Mouse (Mus musculus) midbrain, embryonic 11.5 days (tissue): ENCODE measurements around the gene Nhs. TPM values are rescaled to one million over a fixed set of nuclear protein-coding genes. Genes with fewer than 3 reads are reported as not detected.

Experiments
- ATAC-seq: fragments of 200-750 bp; cut with Nextera tagmentation; 2 replicates; pipeline ENCODE4 v1.8.0; 2017; ENCODE audit warnings: moderate TSS enrichment, moderate library complexity; ENCODE audit not compliant: low FRiP score
- DNase-seq: peaks from one replicate; pipeline ENCODE4 v3.0.0; 2015; ENCODE audit warnings: low spot score; ENCODE audit errors: missing footprints
- H3K27ac ChIP-seq: fragments of 300-500 bp; sonication (generic); 2 replicates; pipeline ENCODE4 v1.5.1; 2014; ENCODE audit warnings: low read depth, low read length
- H3K27me3 ChIP-seq: fragments of 300-500 bp; sonication (generic); 2 replicates; pipeline ENCODE4 v1.6.1; 2014; ENCODE audit warnings: mild to moderate bottlenecking, low read length, moderate library complexity, mixed read lengths; ENCODE audit not compliant: control insufficient read depth, insufficient read depth
- H3K36me3 ChIP-seq: fragments of 300-500 bp; sonication (generic); 2 replicates; pipeline ENCODE4 v1.6.1; 2014; ENCODE audit warnings: mild to moderate bottlenecking, low read length, moderate library complexity, mixed read lengths; ENCODE audit not compliant: control insufficient read depth, insufficient read depth
- H3K4me1 ChIP-seq: fragments of 300-500 bp; sonication (generic); 2 replicates; pipeline ENCODE4 v1.6.1; 2014; ENCODE audit warnings: low read length; ENCODE audit not compliant: control insufficient read depth, insufficient read depth
- H3K4me2 ChIP-seq: fragments of 300-500 bp; sonication (generic); 2 replicates; pipeline ENCODE4 v1.6.1; 2014; ENCODE audit warnings: mild to moderate bottlenecking, moderate library complexity
- H3K4me3 ChIP-seq: fragments of 300-500 bp; sonication (generic); 2 replicates; pipeline ENCODE4 v1.5.1; 2014; ENCODE audit warnings: low read depth, low read length
- H3K9ac ChIP-seq: fragments of 300-500 bp; sonication (generic); 2 replicates; pipeline ENCODE4 v1.6.1; 2014; ENCODE audit warnings: low read length
- H3K9me3 ChIP-seq: fragments of 300-500 bp; sonication (generic); 2 replicates; pipeline ENCODE4 v1.6.1; 2016; ENCODE audit warnings: low read length; ENCODE audit not compliant: control insufficient read depth
- WGBS: fragments of 180-500 bp; shearing (Covaris S2); extraction: QIAGEN DNeasy Blood & Tissue Kit; methylation state at CpG from one replicate; pipeline ENCODE4 v1.1.7; 2014; 5-methylcytosine and 5-hydroxymethylcytosine counted together
- polyA plus RNA-seq: library from polyadenylated mRNA; unstranded; fragments of >200 nt; fragmentation: Nextera tagmentation; extraction: Ambion mirVana; gene quantifications from 2 replicates; pipeline ENCODE4 v1.2.1, GENCODE M21; 2014

The Nhs gene
- polyA plus RNA-seq, 1 experiment from 2014 or later = 4.4 TPM

DNA sequence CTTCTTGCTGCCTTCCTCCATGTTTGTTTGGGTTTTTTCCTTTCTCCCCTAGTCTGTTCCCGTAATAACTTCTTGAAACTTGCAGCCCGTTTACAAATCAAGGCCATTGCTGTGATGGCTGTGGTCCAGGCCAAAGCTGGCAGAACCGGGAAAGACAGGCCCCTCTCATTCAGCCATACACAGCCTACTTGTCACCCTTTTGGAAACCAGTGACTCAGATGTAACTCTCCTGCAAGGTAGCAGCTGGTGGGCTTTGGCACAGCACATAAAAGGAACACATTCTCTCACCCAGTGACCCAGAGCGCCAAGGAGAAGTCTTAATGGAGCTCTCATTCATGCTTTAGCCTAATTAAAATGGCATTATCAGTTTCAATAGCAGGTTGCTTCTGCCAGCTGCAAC, 72.2 kb downstream of the Nhs start:
- no peaks in the 10 kb centered on the region for H3K9me3 ChIP-seq
- no peak overlapping the region for H3K4me3 ChIP-seq
- ATAC-seq (peak; percentile 62; the same call in 1 of the 2 replicates), DNase-seq (no peak)
- 46% methylated on average over 4 of the region's 4 CpGs for WGBS
- no peak overlapping the region for H3K4me2 ChIP-seq
- no peaks in the 10 kb centered on the region for H3K4me1 ChIP-seq
- H3K9ac ChIP-seq = no peak overlapping the region
- H3K27ac ChIP-seq = no peak overlapping the region
- peaks cover 15% of the 10 kb centered on the region for H3K27me3 ChIP-seq
- no peaks in the 10 kb centered on the region for H3K36me3 ChIP-seq

DNA sequence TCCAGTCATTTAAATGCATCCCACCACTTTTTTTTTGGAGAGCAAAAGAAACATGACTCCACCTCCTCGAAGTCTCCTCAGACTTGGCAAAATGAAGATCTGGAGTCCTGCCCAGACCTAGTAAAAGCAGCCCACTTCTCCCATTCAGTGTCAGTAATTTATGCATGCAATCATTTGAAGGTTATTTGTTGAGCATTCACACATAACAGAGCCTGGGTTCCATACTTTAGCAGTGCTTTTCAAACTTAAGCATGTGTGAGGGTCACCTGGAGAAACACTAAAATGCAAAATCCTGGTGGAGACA, 73.7 kb downstream of the Nhs start:
- Histone ChIP-seq H3K27me3 (peaks cover 14% of the 10 kb centered on the region), H3K9me3 (no peaks in the 10 kb centered on the region), H3K27ac (no peak overlapping the region), H3K36me3 (no peaks in the 10 kb centered on the region), H3K4me3 (no peak overlapping the region), H3K4me1 (no peaks in the 10 kb centered on the region), H3K9ac (no peak overlapping the region), H3K4me2 (no peak overlapping the region)
- DNase-seq = no peak
- WGBS = 78% methylated on average over 1 of the region's 1 CpGs
- no peak for ATAC-seq

DNA sequence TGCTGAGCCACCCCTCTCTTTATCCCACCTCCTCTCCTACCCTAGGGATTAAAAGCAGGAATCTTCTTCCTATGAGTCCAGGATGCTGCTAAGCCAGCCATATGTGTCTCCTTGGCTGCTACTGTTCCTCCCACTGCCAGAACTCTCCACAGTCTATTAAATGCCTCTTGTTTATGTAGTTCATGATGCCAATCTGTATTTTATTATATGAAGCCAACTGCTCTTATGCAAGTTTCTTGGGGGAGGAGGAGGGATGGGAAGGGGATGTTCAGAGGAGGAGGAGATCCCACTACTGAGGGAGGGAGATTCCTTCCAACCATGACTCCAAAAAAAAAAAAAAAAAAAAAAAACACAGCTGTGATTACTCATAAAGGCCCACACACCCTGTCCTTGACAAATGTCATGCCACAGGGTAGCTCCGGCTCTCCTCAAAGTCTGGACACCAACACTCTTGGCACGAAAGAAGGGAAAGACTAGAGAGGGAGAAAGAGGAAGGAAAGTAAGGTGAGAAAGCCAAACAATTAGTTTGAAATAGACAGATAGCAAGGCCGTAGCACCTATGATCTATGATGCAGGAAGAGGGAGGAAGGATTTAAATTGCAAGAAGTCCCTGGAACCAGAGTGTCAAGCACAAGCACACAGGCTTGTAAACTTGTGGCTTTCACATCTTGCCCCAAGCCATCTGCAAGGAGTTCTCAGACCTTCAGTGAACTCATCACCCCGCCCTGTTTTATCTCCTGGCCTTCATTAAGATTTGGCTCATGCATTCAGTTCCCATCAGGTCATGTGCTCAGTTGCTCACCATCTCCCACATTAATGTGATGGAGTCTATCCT, 74.3 kb downstream of the Nhs start:
- Histone ChIP-seq H3K4me3 (no peak overlapping the region), H3K36me3 (no peaks in the 10 kb centered on the region), H3K4me2 (no peak overlapping the region), H3K27me3 (peaks cover 12% of the 10 kb centered on the region), H3K27ac (no peak overlapping the region), H3K9me3 (no peaks in the 10 kb centered on the region), H3K9ac (no peak overlapping the region), H3K4me1 (no peaks in the 10 kb centered on the region)
- 83% methylated on average over 4 of the region's 4 CpGs for WGBS
- ATAC-seq (no peak), DNase-seq (no peak)

DNA sequence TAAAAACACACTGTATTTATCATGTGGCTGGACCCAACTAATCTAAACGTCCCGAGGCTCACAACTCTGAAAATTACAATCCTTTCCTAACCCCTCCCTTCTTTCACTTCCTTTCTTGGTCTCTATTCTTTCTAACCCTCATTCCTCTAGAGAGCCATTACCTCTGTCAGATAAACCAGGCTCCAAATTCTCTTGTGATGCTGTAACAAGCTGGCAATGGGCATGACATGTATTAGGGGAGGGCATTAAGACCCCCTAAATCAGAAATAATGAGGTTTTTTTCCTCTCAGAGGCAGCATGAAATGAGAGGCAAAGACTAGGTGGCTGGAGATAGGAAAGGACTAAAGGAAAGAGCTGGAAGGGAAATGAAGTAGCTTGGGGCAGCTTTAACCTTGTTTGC, 96.4 kb downstream of the Nhs start:
- Histone ChIP-seq H3K9me3 (no peaks in the 10 kb centered on the region), H3K9ac (no peak overlapping the region), H3K27me3 (peaks cover 3% of the 10 kb centered on the region), H3K36me3 (no peaks in the 10 kb centered on the region), H3K4me1 (no peaks in the 10 kb centered on the region), H3K4me2 (no peak overlapping the region), H3K4me3 (no peak overlapping the region), H3K27ac (no peak overlapping the region)
- ATAC-seq (no peak), DNase-seq (no peak)
- WGBS = 79% methylated on average over 2 of the region's 2 CpGs

DNA sequence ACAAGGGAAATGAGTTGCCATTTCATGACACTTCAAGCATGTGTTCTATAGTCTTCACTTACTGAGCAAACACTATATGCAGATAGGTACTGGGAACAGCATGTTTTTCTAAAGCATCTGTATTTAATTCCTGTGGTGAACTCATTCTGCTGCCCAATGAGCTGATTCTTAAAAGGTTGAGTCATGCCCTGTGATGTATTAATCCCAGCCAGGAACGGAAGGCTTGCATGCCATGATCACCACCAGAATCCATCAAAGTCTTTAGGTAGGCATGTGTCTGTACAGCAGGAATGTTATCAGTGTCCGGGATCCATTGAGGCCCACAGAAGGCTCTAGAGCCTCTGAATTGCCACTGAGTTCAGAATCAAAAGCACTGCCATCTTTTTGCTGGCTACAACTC, 103.9 kb downstream of the Nhs start:
- no peak for DNase-seq
- 78% methylated on average over 2 of the region's 2 CpGs for WGBS
- Histone ChIP-seq H3K4me2 (no peak overlapping the region), H3K27me3 (peaks cover 28% of the 10 kb centered on the region), H3K4me3 (no peak overlapping the region), H3K4me1 (no peaks in the 10 kb centered on the region), H3K36me3 (no peaks in the 10 kb centered on the region), H3K27ac (no peak overlapping the region), H3K9ac (no peak overlapping the region), H3K9me3 (no peaks in the 10 kb centered on the region)
- ATAC-seq = no peak

DNA sequence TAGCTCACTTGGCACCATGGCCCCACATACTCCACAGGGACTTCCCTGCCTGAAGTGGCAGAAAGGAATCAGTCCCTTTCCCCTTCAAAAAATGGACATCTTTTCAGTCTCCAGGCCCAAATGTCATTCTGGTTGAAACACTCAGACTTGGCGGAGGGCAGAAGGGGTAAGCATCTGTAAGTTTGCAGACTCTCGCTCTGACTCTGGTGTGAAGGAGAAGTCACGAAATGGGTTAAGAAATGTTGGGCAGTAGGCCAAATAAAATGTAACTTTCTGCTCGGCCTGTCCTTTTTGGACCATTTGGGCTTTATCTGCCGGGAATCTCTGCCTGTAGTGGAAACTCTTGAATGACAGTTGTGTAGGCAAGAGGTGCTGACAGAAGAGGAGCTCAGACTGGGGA, 106.0 kb downstream of the Nhs start:
- peaks cover 31% of the 10 kb centered on the region for H3K27me3 ChIP-seq
- DNase-seq = no peak
- no peak overlapping the region for H3K4me2 ChIP-seq
- no peaks in the 10 kb centered on the region for H3K36me3 ChIP-seq
- ATAC-seq = no peak
- no peaks in the 10 kb centered on the region for H3K4me1 ChIP-seq
- 88% methylated on average over 5 of the region's 5 CpGs for WGBS
- H3K4me3 ChIP-seq = no peak overlapping the region
- no peak overlapping the region for H3K9ac ChIP-seq
- H3K27ac ChIP-seq = no peak overlapping the region
- no peaks in the 10 kb centered on the region for H3K9me3 ChIP-seq

DNA sequence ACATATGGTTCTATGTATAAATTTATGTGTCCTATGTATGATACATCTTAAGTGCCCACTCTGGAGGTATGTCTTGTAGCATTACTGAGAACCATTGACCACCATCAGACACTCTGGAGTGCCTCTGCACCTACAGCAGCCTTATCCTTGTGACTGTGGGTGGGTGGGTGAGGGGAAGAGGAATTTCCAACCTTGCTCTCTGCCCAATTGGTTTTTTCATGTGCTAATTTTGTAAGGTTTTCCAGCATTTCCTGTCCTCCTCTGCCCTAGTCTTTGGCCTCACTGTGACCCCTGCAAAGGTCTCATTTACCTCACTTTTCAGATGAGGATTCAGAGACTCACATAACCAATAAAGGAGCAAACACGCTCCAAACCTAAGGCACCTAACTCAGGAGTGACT, 107.0 kb downstream of the Nhs start:
- WGBS = 91% methylated on average over 1 of the region's 1 CpGs
- DNase-seq (no peak), ATAC-seq (no peak)
- Histone ChIP-seq H3K27ac (no peak overlapping the region), H3K4me3 (no peak overlapping the region), H3K27me3 (peaks cover 31% of the 10 kb centered on the region), H3K9me3 (no peaks in the 10 kb centered on the region), H3K36me3 (no peaks in the 10 kb centered on the region), H3K4me1 (no peaks in the 10 kb centered on the region), H3K9ac (no peak overlapping the region), H3K4me2 (no peak overlapping the region)

DNA sequence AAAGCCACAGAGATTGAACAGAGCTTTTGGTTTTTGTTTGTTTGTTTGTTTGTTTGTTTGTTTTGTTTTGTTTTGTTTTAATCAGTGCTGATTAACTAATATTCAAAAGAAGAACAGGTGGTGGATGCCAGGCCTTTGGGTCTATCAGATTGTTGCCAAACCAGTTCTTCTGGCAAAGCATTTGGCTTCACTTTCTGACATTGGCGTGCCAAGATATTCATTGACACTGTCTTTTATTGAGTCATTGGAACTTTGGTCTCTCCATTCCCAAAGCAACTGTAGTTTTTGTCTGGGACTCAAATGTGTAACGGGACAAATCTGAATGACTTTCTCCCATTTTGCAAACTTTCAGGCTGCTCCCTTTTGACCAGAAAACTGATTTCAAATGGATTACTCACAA, 109.9 kb downstream of the Nhs start:
- no peaks in the 10 kb centered on the region for H3K4me1 ChIP-seq
- DNase-seq = no peak
- no peak overlapping the region for H3K9ac ChIP-seq
- ATAC-seq = no peak
- WGBS = 88% methylated on average over 2 of the region's 2 CpGs
- no peak overlapping the region for H3K27ac ChIP-seq
- no peak overlapping the region for H3K4me3 ChIP-seq
- H3K27me3 ChIP-seq = peaks cover 20% of the 10 kb centered on the region
- H3K36me3 ChIP-seq = no peaks in the 10 kb centered on the region
- no peaks in the 10 kb centered on the region for H3K9me3 ChIP-seq
- H3K4me2 ChIP-seq = no peak overlapping the region

DNA sequence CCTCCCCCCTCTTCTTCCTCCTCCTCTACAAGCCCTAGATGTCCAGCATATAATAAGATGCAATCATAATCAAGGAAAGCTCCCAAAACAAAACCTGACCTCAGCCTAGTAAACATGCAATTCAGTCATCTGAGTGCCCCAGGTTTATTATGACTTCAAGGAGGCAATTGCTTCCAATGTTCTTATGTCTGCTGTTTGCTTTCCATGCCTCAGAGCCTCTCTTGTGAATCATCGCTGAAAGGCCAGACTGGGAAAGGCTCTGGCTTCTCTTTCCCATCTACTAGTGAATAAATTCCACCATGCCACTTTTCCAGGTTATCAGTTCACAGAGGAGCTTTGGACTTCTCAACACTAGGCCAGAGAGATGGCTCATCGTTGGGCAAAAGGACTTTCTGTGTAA, 114.0 kb downstream of the Nhs start:
- H3K9ac ChIP-seq = no peak overlapping the region
- WGBS = 88% methylated on average over 2 of the region's 2 CpGs
- no peaks in the 10 kb centered on the region for H3K9me3 ChIP-seq
- no peak for DNase-seq
- peaks cover 11% of the 10 kb centered on the region; the same call in 1 of the 2 replicates for H3K27me3 ChIP-seq
- ATAC-seq = no peak
- H3K4me3 ChIP-seq = no peak overlapping the region
- no peaks in the 10 kb centered on the region for H3K4me1 ChIP-seq
- no peak overlapping the region for H3K27ac ChIP-seq
- no peaks in the 10 kb centered on the region for H3K36me3 ChIP-seq
- no peak overlapping the region for H3K4me2 ChIP-seq
